Mouse (Mus musculus) C2C12 (cell line): ENCODE measurements at regions not wholly inside any gene's neighbourhood (a gene's known extent, or its start where the extent isn't known, plus 50 kb on each side); places are given as distances from the start of the nearest gene placed in this dataset.

ENCODE experiments used
- CTCF ChIP-seq: IDR thresholded peaks from one replicate; pipeline ENCODE4 v1.5.1; 2011; ENCODE audit not compliant: control insufficient read depth, insufficient read depth, insufficient read length
- MYOD1 ChIP-seq: IDR thresholded peaks from one replicate; pipeline ENCODE4 v1.6.1; 2011; ENCODE audit warnings: low read depth; ENCODE audit not compliant: control insufficient read depth, insufficient read length

GRCm38 (mm10) chr6:37686094-37686493 is 156.1 kb downstream of the Akr1d1 start:
- TF ChIP-seq MYOD1 (no peak), CTCF (no peak)
